Mouse (Mus musculus) cerebellum, adult 2 months (tissue): Measurements from ENCODE around the gene Abcd3.
"Not testable (repeated sequence)": the region's sequence is repeated elsewhere in the genome, so short reads cannot be mapped to it uniquely, and the experiment has no call there.

Experiments
- CTCF ChIP-seq: fragments of 200-500 bp; IDR thresholded peaks from 2 replicates; pipeline ENCODE4 v1.5.1; 2011; ENCODE audit warnings: low read depth, mild to moderate bottlenecking, control low read depth, low read length, moderate library complexity, borderline replicate concordance; ENCODE audit not compliant: insufficient read depth
- POLR2A ChIP-seq: fragments of 200-500 bp; IDR thresholded peaks from 2 replicates; pipeline ENCODE4 v1.6.1; 2011; ENCODE audit warnings: low read length, control low read depth, borderline replicate concordance; ENCODE audit not compliant: insufficient read depth

DNA sequence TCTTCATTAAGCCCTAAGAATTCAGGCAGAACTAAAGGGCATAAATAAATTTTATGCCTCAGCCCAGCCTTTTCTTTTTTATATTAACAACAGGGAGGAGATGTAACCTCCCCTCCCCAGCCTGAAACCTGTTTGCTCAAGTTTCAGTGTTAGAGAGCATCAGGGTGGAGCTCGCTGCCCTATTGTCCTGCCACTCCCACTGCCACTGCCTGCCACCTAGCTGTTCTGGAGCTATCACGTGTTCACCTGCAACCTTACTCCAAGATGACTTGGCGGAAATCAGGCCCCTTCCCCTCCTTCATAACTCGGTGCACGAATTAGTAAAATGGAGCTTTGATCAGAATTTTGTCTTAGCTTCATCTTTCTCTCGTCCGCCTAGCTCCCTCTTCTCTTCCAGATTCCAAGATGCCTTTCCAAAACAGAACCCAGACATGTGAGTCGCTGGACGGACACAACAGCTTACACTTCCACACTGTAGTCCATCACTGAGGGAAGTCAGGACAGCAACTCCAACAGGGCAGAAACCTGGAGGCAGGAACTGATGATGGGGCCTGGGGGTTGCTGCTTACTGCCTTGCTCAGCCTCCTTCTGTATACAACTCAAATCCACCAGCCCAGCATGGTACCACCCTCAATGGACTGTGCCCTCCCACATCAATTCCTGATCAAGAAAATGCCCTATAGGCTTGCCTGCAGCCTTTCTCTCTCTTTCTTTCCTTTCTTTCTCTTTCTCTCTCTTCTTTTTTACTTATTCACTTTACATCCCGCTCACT is 60.6 kb downstream of the Abcd3 start:
- not testable (repeated sequence) for TF ChIP-seq POLR2A, CTCF
